Mouse (Mus musculus) CH12.LX (cell line): ENCODE results near the gene Stx1a. TPM values are rescaled to one million over a fixed set of nuclear protein-coding genes. Genes with fewer than 3 reads are reported as not detected.

Source experiments
- DNase-seq: peaks from one replicate; pipeline ENCODE4 v3.0.0-alpha.2; 2013; ENCODE audit errors: extremely low read depth
- H3K27ac ChIP-seq: 2 replicates; pipeline ENCODE4 v1.5.1; 2012; ENCODE audit warnings: low read depth, mild to moderate bottlenecking, control low read depth, moderate library complexity; ENCODE audit not compliant: insufficient read depth
- H3K27me3 ChIP-seq: replicated peaks from 2 replicates; pipeline ENCODE3; 2012; ENCODE audit warnings: inconsistent platforms
- H3K36me3 ChIP-seq, 2 experiments: replicated peaks in 1 of 2; 2 replicates each; pipeline versions ENCODE3 to v1.6.1; 2012; ENCODE audit warnings: inconsistent platforms in 1 of 2, low read length in 1 of 2, mild to moderate bottlenecking in 1 of 2, mixed read lengths in 1 of 2, moderate library complexity in 1 of 2; ENCODE audit not compliant: control insufficient read depth in 1 of 2, insufficient read depth in 1 of 2
- H3K4me1 ChIP-seq, 2 experiments: 2 replicates each; pipeline ENCODE4 v1.6.1; 2012; ENCODE audit warnings: inconsistent platforms in 1 of 2, moderate library complexity in 1 of 2; ENCODE audit not compliant: insufficient read depth in 2 of 2, control insufficient read depth in 1 of 2
- H3K4me2 ChIP-seq: 2 replicates; pipeline ENCODE4 v1.6.1; 2012; ENCODE audit warnings: low read depth, mild to moderate bottlenecking, control low read depth; ENCODE audit not compliant: poor library complexity, insufficient read depth, severe bottlenecking
- H3K4me3 ChIP-seq, 3 experiments: fragments of 150-350 bp in 1 of 3; sonication (generic) in 1 of 3; replicated peaks in 1 of 3; 2 replicates each; pipeline versions ENCODE3 to v1.5.1; 2011 to 2012; ENCODE audit warnings: low read depth in 2 of 3, low read length in 2 of 3, mild to moderate bottlenecking in 2 of 3, moderate library complexity in 2 of 3, control low read depth in 1 of 3, improper control_type of control experiment in 1 of 3, inconsistent platforms in 1 of 3, mixed read lengths in 1 of 3; ENCODE audit not compliant: poor library complexity in 1 of 3
- H3K79me2 ChIP-seq: replicated peaks from 2 replicates; pipeline ENCODE4 v1.6.1; 2012; ENCODE audit warnings: mild to moderate bottlenecking, moderate library complexity; ENCODE audit not compliant: control insufficient read depth, poor library complexity, insufficient read depth, severe bottlenecking; ENCODE audit errors: extremely low read depth
- H3K9ac ChIP-seq: 2 replicates; pipeline ENCODE4 v1.6.1; 2012; ENCODE audit warnings: low read depth, mild to moderate bottlenecking, control low read depth, moderate library complexity; ENCODE audit not compliant: insufficient read depth
- H3K9me3 ChIP-seq: replicated peaks from 2 replicates; pipeline ENCODE3; 2012; ENCODE audit warnings: low read length, inconsistent platforms, mixed read lengths
- BHLHE40 ChIP-seq: IDR thresholded peaks from 2 replicates; pipeline ENCODE4 v1.6.1; 2011; ENCODE audit warnings: mild to moderate bottlenecking, low read depth, low read length, improper control_type of control experiment
- CHD2 ChIP-seq: IDR thresholded peaks from 2 replicates; pipeline ENCODE4 v1.6.1; 2011; ENCODE audit warnings: low read length, improper control_type of control experiment
- CTCF ChIP-seq, 2 experiments: IDR thresholded peaks in 1 of 2; conservative IDR thresholded peaks in 1 of 2; 2 replicates each; pipeline ENCODE4 v1.5.1; 2011 to 2012; ENCODE audit warnings: low read depth in 2 of 2, low read length in 2 of 2, improper control_type of control experiment in 1 of 2, inconsistent platforms in 1 of 2, mild to moderate bottlenecking in 1 of 2, moderate library complexity in 1 of 2
- ELF1 ChIP-seq: IDR thresholded peaks from 2 replicates; pipeline ENCODE4 v1.6.1; 2014; ENCODE audit warnings: low read depth, mild to moderate bottlenecking, inconsistent platforms, low read length, improper control_type of control experiment
- GABPA ChIP-seq: IDR thresholded peaks from 2 replicates; pipeline ENCODE4 v1.6.1; 2012; ENCODE audit warnings: low read depth, low read length, improper control_type of control experiment, inconsistent platforms; ENCODE audit not compliant: insufficient replicate concordance
- HCFC1 ChIP-seq: IDR thresholded peaks from 2 replicates; pipeline ENCODE4 v1.6.1; 2012; ENCODE audit warnings: low read depth, mild to moderate bottlenecking, inconsistent platforms, low read length, improper control_type of control experiment
- IRF4 ChIP-seq: IDR thresholded peaks from 2 replicates; pipeline ENCODE4 v1.6.1; 2014; ENCODE audit warnings: low read depth, mild to moderate bottlenecking, inconsistent platforms, low read length, improper control_type of control experiment
- JUN ChIP-seq: IDR thresholded peaks from 2 replicates; pipeline ENCODE4 v1.6.1; 2011; ENCODE audit warnings: low read depth, mild to moderate bottlenecking, low read length, improper control_type of control experiment, moderate library complexity; ENCODE audit not compliant: insufficient read depth
- JUND ChIP-seq: conservative IDR thresholded peaks from 2 replicates; pipeline ENCODE4 v1.6.1; 2011; ENCODE audit warnings: low read depth, low read length, improper control_type of control experiment
- KAT2A ChIP-seq: IDR thresholded peaks from 2 replicates; pipeline ENCODE4 v1.6.1; 2012; ENCODE audit warnings: low read length, improper control_type of control experiment, inconsistent platforms; ENCODE audit not compliant: insufficient replicate concordance
- MAX ChIP-seq: IDR thresholded peaks from 2 replicates; pipeline ENCODE4 v1.6.1; 2011; ENCODE audit warnings: low read length, improper control_type of control experiment
- MAZ ChIP-seq: IDR thresholded peaks from 2 replicates; pipeline ENCODE4 v1.6.1; 2012; ENCODE audit warnings: low read depth, mild to moderate bottlenecking, inconsistent platforms, low read length, improper control_type of control experiment, moderate library complexity
- MEF2A ChIP-seq: IDR thresholded peaks from 2 replicates; pipeline ENCODE4 v1.6.1; 2014; ENCODE audit warnings: low read depth, mild to moderate bottlenecking, inconsistent platforms, low read length, improper control_type of control experiment, borderline replicate concordance
- MXI1 ChIP-seq: IDR thresholded peaks from 2 replicates; pipeline ENCODE4 v1.6.1; 2011; ENCODE audit warnings: mild to moderate bottlenecking, low read depth, low read length, improper control_type of control experiment
- MYC ChIP-seq: IDR thresholded peaks from 2 replicates; pipeline ENCODE4 v1.6.1; 2011; ENCODE audit warnings: low read depth, mild to moderate bottlenecking, improper control_type of control experiment, low read length
- PAX5 ChIP-seq: IDR thresholded peaks from 2 replicates; pipeline ENCODE4 v1.6.1; 2012; ENCODE audit warnings: low read length, inconsistent platforms, mixed read lengths
- POLR2A ChIP-seq: IDR thresholded peaks from 2 replicates; pipeline ENCODE4 v1.6.1; 2011; ENCODE audit warnings: low read depth, mild to moderate bottlenecking, improper control_type of control experiment, low read length
- POLR2AphosphoS2 ChIP-seq: IDR thresholded peaks from 2 replicates; pipeline ENCODE4 v1.6.1; 2011; ENCODE audit warnings: low read depth, low read length, improper control_type of control experiment
- SIN3A ChIP-seq: IDR thresholded peaks from 2 replicates; pipeline ENCODE4 v1.6.1; 2012; ENCODE audit warnings: low read length, improper control_type of control experiment, inconsistent platforms
- TCF12 ChIP-seq: IDR thresholded peaks from 2 replicates; pipeline ENCODE4 v1.6.1; 2014; ENCODE audit warnings: low read depth, mild to moderate bottlenecking, inconsistent platforms, low read length, improper control_type of control experiment
- USF1 ChIP-seq: IDR thresholded peaks from 2 replicates; pipeline ENCODE4 v1.6.1; 2014; ENCODE audit warnings: low read depth, mild to moderate bottlenecking, inconsistent platforms, low read length, improper control_type of control experiment
- ZMIZ1 ChIP-seq: IDR thresholded peaks from 2 replicates; pipeline ENCODE4 v1.6.1; 2012; ENCODE audit warnings: low read depth, mild to moderate bottlenecking, inconsistent platforms, low read length, improper control_type of control experiment
- ZNF384 ChIP-seq: IDR thresholded peaks from 2 replicates; pipeline ENCODE4 v1.6.1; 2012; ENCODE audit warnings: low read depth, low read length, improper control_type of control experiment, inconsistent platforms
- dilution Hi-C: fragments of 300-500 bp; cut with MboI; formaldehyde crosslinking; loops from 2 replicates; pipeline ENCODE4 v1.14.3; 2020; ENCODE audit warnings: low sequenced_read_pairs; ENCODE audit not compliant: extremely low pct_unique_long_range_greater_than_20kb, extremely low pct_ligation_motif_present
- in situ Hi-C: fragments of 300-500 bp; cut with MboI; formaldehyde crosslinking; loops from 3 replicates; pipeline ENCODE4 v1.14.3; 2019; ENCODE audit warnings: low sequenced_read_pairs, low pct_ligation_motif_present, low pct_unique_long_range_greater_than_20kb, mixed read lengths
- polyA plus RNA-seq: library from polyadenylated mRNA; unstranded; fragments of >175 nt; gene quantifications from 2 replicates; pipeline ENCODE4 v1.2.1, GENCODE M21; 2012; ENCODE audit warnings: low read depth; ENCODE audit not compliant: insufficient read length
- total RNA-seq, 2 experiments: library from RNA; depleted of rRNA; stranded (reverse); fragments of 300-350 nt in 1 of 2; fragments of >200 nt in 1 of 2; gene quantifications; 2 replicates each; pipeline ENCODE4 v1.2.3; 2012 to 2014

Gene Stx1a
- total and polyA plus RNA-seq, 3 experiments: 1.1 to 3.0 (median 2.0) TPM

GRCm38 (mm10) chr5:135077564-135078481, 54.5 kb downstream of the Stx1a start, which contains the start of gene Vps37d (continued):
- TF ChIP-seq MAX: no peak
- no peak for TF ChIP-seq JUND
- TF ChIP-seq USF1: no peak
- peak; percentile 48; the same call in 1 of the 2 replicates for TF ChIP-seq ELF1
- TF ChIP-seq JUN: no peak
- no peak for TF ChIP-seq POLR2A
- TF ChIP-seq PAX5: no peak
- no peak for TF ChIP-seq ZMIZ1
- 0 out of 2 replicates have a peak, but pooled peaks have one; percentile 18 for TF ChIP-seq KAT2A
- TF ChIP-seq IRF4: peak; percentile 69
- peak; percentile 53 for TF ChIP-seq MEF2A
- no peak for TF ChIP-seq POLR2AphosphoS2
- TF ChIP-seq CTCF (conservative IDR thresholded peaks at IDR 0.05 in 1 of 2, IDR thresholded peaks at IDR 0.05 in 1 of 2; ENCODE audit: low read depth in 2 of 2, low read length in 2 of 2): peak in 1 of 2 experiments; percentile 86; a peak in 2 of 4 replicates
- peak; percentile 84 for TF ChIP-seq CHD2
- TF ChIP-seq, all 38 proteins: peak for 15

GRCm38 (mm10) chr5:135078482-135078810, 55.2 kb downstream of the Stx1a start:
- H3K9me3 ChIP-seq: no peaks in the 10 kb centered on the region
- in situ Hi-C loops (no loop called here), dilution Hi-C loops (no loop called here)
- H3K4me3 ChIP-seq: peak overlapping the region; percentile 49 to 63 (median 51)
- peak overlapping the region; percentile 37; the same call in 1 of the 2 replicates for H3K9ac ChIP-seq
- H3K4me2 ChIP-seq: peak overlapping the region; percentile 94
- H3K27me3 ChIP-seq: peaks cover 60% of the 10 kb centered on the region
- no peak for TF ChIP-seq GABPA
- no peak; the same call in none of the 2 replicates for TF ChIP-seq SIN3A
- no peak for TF ChIP-seq CTCF (conservative IDR thresholded peaks at IDR 0.05 in 1 of 2, IDR thresholded peaks at IDR 0.05 in 1 of 2; ENCODE audit: low read depth in 2 of 2, low read length in 2 of 2)
- no peak for TF ChIP-seq CHD2
- no peak for TF ChIP-seq ZNF384
- no peak for TF ChIP-seq BHLHE40
- TF ChIP-seq MYC: no peak
- TF ChIP-seq HCFC1: peak; percentile 5; the same call in 1 of the 2 replicates
- TF ChIP-seq MXI1: peak; percentile 42; the same call in 1 of the 2 replicates
- no peak for TF ChIP-seq MAZ
- TF ChIP-seq JUN: no peak
- 0 out of 2 replicates have a peak, but pooled peaks have one; percentile 2 for TF ChIP-seq TCF12
- TF ChIP-seq MAX: no peak
- H3K79me2 ChIP-seq: no peaks in the 10 kb centered on the region
- no peaks in the 10 kb centered on the region for H3K36me3 ChIP-seq
- peaks cover 3 to 14% of the 10 kb centered on the region in 2 experiments; a peak in 3 of 4 replicates for H3K4me1 ChIP-seq
- no peak overlapping the region for H3K27ac ChIP-seq
- no peak for DNase-seq
